Mouse (Mus musculus) MEL (cell line): Measurements from ENCODE around the gene Ak7. TPM values are rescaled to one million over a fixed set of nuclear protein-coding genes. Genes with fewer than 3 reads are reported as not detected.

Experiments used
- DNase-seq: peaks from one replicate; pipeline ENCODE4 v3.0.0; 2011; ENCODE audit warnings: low read depth, low spot score
- H3K27ac ChIP-seq: 2 replicates; pipeline ENCODE4 v1.5.1; 2012; ENCODE audit warnings: low read depth, mild to moderate bottlenecking, control low read depth, low read length, moderate library complexity; ENCODE audit not compliant: control insufficient read depth
- H3K27me3 ChIP-seq, 2 experiments: fragments of 150-350 bp in 1 of 2; sonication (generic) in 1 of 2; 2 replicates each; pipeline ENCODE4 v1.6.1; 2012; ENCODE audit warnings: low read length in 2 of 2, mild to moderate bottlenecking in 2 of 2, improper control_type of control experiment in 1 of 2, moderate library complexity in 1 of 2; ENCODE audit not compliant: insufficient read depth in 2 of 2, control insufficient read depth in 1 of 2
- H3K36me3 ChIP-seq, 2 experiments: 2 replicates each; pipeline ENCODE4 v1.6.1; 2012 to 2014; ENCODE audit warnings: low read length in 2 of 2, improper control_type of control experiment in 1 of 2, inconsistent platforms in 1 of 2, mild to moderate bottlenecking in 1 of 2; ENCODE audit not compliant: insufficient read depth in 2 of 2, control insufficient read depth in 1 of 2
- H3K4me1 ChIP-seq, 2 experiments: fragments of 150-350 bp in 1 of 2; sonication (generic) in 1 of 2; 2 replicates each; pipeline ENCODE4 v1.6.1; 2012; ENCODE audit warnings: low read length in 2 of 2, improper control_type of control experiment in 1 of 2, mild to moderate bottlenecking in 1 of 2; ENCODE audit not compliant: insufficient read depth in 2 of 2, control insufficient read depth in 1 of 2
- H3K4me3 ChIP-seq, 2 experiments: fragments of 150-350 bp in 1 of 2; sonication (generic) in 1 of 2; 2 replicates each; pipeline ENCODE4 v1.5.1; 2012; ENCODE audit warnings: low read depth in 2 of 2, low read length in 2 of 2, mild to moderate bottlenecking in 2 of 2, moderate library complexity in 2 of 2, control low read depth in 1 of 2, improper control_type of control experiment in 1 of 2; ENCODE audit not compliant: control insufficient read depth in 1 of 2, insufficient read depth in 1 of 2
- H3K79me2 ChIP-seq: 2 replicates; pipeline ENCODE4 v1.6.1; 2012; ENCODE audit warnings: mild to moderate bottlenecking, low read length, moderate library complexity; ENCODE audit not compliant: control insufficient read depth, poor library complexity, insufficient read depth
- H3K9ac ChIP-seq: 2 replicates; pipeline ENCODE4 v1.6.1; 2012; ENCODE audit warnings: low read depth, mild to moderate bottlenecking, control low read depth, low read length, moderate library complexity; ENCODE audit not compliant: control insufficient read depth, poor library complexity, severe bottlenecking
- H3K9me3 ChIP-seq: fragments of 150-350 bp; sonication (generic); replicated peaks from 2 replicates; pipeline ENCODE4 v1.6.1; 2012; ENCODE audit warnings: mild to moderate bottlenecking, low read length, improper control_type of control experiment, moderate library complexity; ENCODE audit not compliant: insufficient read depth
- BHLHE40 ChIP-seq: IDR thresholded peaks from 2 replicates; pipeline ENCODE4 v1.6.1; 2012; ENCODE audit warnings: low read depth, mild to moderate bottlenecking, inconsistent platforms, low read length, improper control_type of control experiment, borderline replicate concordance
- CHD1 ChIP-seq: IDR thresholded peaks from 2 replicates; pipeline ENCODE4 v1.6.1; 2012; ENCODE audit warnings: low read depth, mild to moderate bottlenecking, inconsistent platforms, low read length, improper control_type of control experiment
- CTCF ChIP-seq, 3 experiments: IDR thresholded peaks in 2 of 3; conservative IDR thresholded peaks in 1 of 3; 2 replicates each; pipeline ENCODE4 v1.5.1; 2011 to 2012; ENCODE audit warnings: low read length in 3 of 3, low read depth in 2 of 3, mild to moderate bottlenecking in 2 of 3, improper control_type of control experiment in 1 of 3, inconsistent platforms in 1 of 3, mixed read lengths in 1 of 3, moderate library complexity in 1 of 3; ENCODE audit not compliant: control insufficient read depth in 1 of 3, insufficient read depth in 1 of 3, poor library complexity in 1 of 3, severe bottlenecking in 1 of 3
- E2F4 ChIP-seq: IDR thresholded peaks from 2 replicates; pipeline ENCODE4 v1.6.1; 2011; ENCODE audit warnings: low read depth, low read length, improper control_type of control experiment, borderline replicate concordance
- ELF1 ChIP-seq: IDR thresholded peaks from 2 replicates; pipeline ENCODE4 v1.6.1; 2014; ENCODE audit warnings: low read depth, mild to moderate bottlenecking, inconsistent platforms, low read length, improper control_type of control experiment, moderate library complexity
- GABPA ChIP-seq: IDR thresholded peaks from 2 replicates; pipeline ENCODE4 v1.6.1; 2012; ENCODE audit warnings: low read depth, mild to moderate bottlenecking, inconsistent platforms, low read length, improper control_type of control experiment, moderate library complexity
- GATA1 ChIP-seq: IDR thresholded peaks from 2 replicates; pipeline ENCODE4 v1.6.1; 2011; ENCODE audit warnings: low read depth, low read length, improper control_type of control experiment
- HCFC1 ChIP-seq: IDR thresholded peaks from 2 replicates; pipeline ENCODE4 v1.6.1; 2012; ENCODE audit warnings: low read depth, mild to moderate bottlenecking, inconsistent platforms, low read length, improper control_type of control experiment, moderate library complexity
- MAFK ChIP-seq: IDR thresholded peaks from 2 replicates; pipeline ENCODE4 v1.6.1; 2011; ENCODE audit warnings: low read depth, mild to moderate bottlenecking, low read length, improper control_type of control experiment, borderline replicate concordance
- MAX ChIP-seq: IDR thresholded peaks from 2 replicates; pipeline ENCODE4 v1.6.1; 2011; ENCODE audit warnings: low read length, improper control_type of control experiment
- MEF2A ChIP-seq: IDR thresholded peaks from 2 replicates; pipeline ENCODE4 v1.6.1; 2014; ENCODE audit warnings: low read depth, mild to moderate bottlenecking, inconsistent platforms, low read length, improper control_type of control experiment; ENCODE audit not compliant: poor library complexity, insufficient replicate concordance, severe bottlenecking; ENCODE audit errors: extremely low read depth
- MXI1 ChIP-seq: IDR thresholded peaks from 2 replicates; pipeline ENCODE4 v1.6.1; 2011; ENCODE audit warnings: mild to moderate bottlenecking, low read depth, low read length, improper control_type of control experiment
- MYB ChIP-seq: IDR thresholded peaks from 2 replicates; pipeline ENCODE4 v1.6.1; 2011; ENCODE audit warnings: mild to moderate bottlenecking, low read depth, low read length, improper control_type of control experiment
- MYC ChIP-seq: IDR thresholded peaks from 2 replicates; pipeline ENCODE4 v1.6.1; 2011; ENCODE audit warnings: low read depth, mild to moderate bottlenecking, low read length, improper control_type of control experiment, moderate library complexity
- NELFE ChIP-seq: IDR thresholded peaks from 2 replicates; pipeline ENCODE4 v1.6.1; 2011; ENCODE audit warnings: low read depth, low read length, improper control_type of control experiment
- POLR2AphosphoS5 ChIP-seq: IDR thresholded peaks from 2 replicates; pipeline ENCODE4 v1.6.1; 2012; ENCODE audit warnings: low read depth, borderline replicate concordance, mild to moderate bottlenecking, inconsistent platforms, low read length, moderate library complexity, mixed read lengths
- RAD21 ChIP-seq: IDR thresholded peaks from 2 replicates; pipeline ENCODE4 v1.6.1; 2011; ENCODE audit warnings: mild to moderate bottlenecking, low read depth, low read length, improper control_type of control experiment
- RCOR1 ChIP-seq: IDR thresholded peaks from 2 replicates; pipeline ENCODE4 v1.6.1; 2012; ENCODE audit warnings: low read depth, mild to moderate bottlenecking, inconsistent platforms, low read length, improper control_type of control experiment
- SIN3A ChIP-seq: IDR thresholded peaks from 2 replicates; pipeline ENCODE4 v1.6.1; 2012; ENCODE audit warnings: low read length, improper control_type of control experiment, inconsistent platforms
- SMC3 ChIP-seq: IDR thresholded peaks from 2 replicates; pipeline ENCODE4 v1.6.1; 2011; ENCODE audit warnings: low read depth, low read length, improper control_type of control experiment
- TBP ChIP-seq: IDR thresholded peaks from 2 replicates; pipeline ENCODE4 v1.8.0; 2011; ENCODE audit warnings: low read depth, low read length, improper control_type of control experiment
- TCF12 ChIP-seq: IDR thresholded peaks from 2 replicates; pipeline ENCODE4 v1.6.1; 2014; ENCODE audit warnings: low read depth, mild to moderate bottlenecking, inconsistent platforms, low read length, improper control_type of control experiment, moderate library complexity
- USF1 ChIP-seq: IDR thresholded peaks from 2 replicates; pipeline ENCODE4 v1.6.1; 2014; ENCODE audit warnings: low read depth, mild to moderate bottlenecking, inconsistent platforms, low read length, improper control_type of control experiment, moderate library complexity
- USF2 ChIP-seq, 2 experiments: IDR thresholded peaks; 2 replicates each; pipeline ENCODE4 v1.6.1; 2011 to 2012; ENCODE audit warnings: improper control_type of control experiment in 2 of 2, low read length in 2 of 2, borderline replicate concordance in 1 of 2, inconsistent platforms in 1 of 2, low read depth in 1 of 2, mild to moderate bottlenecking in 1 of 2; ENCODE audit not compliant: insufficient read depth in 1 of 2
- ZC3H11A ChIP-seq: IDR thresholded peaks from 2 replicates; pipeline ENCODE4 v1.6.1; 2012; ENCODE audit warnings: low read depth, mild to moderate bottlenecking, inconsistent platforms, low read length, improper control_type of control experiment
- ZKSCAN1 ChIP-seq: IDR thresholded peaks from 2 replicates; pipeline ENCODE4 v1.6.1; 2012; ENCODE audit warnings: low read depth, mild to moderate bottlenecking, inconsistent platforms, low read length, improper control_type of control experiment, moderate library complexity
- ZMIZ1 ChIP-seq: IDR thresholded peaks from 2 replicates; pipeline ENCODE4 v1.6.1; 2012; ENCODE audit warnings: low read depth, mild to moderate bottlenecking, inconsistent platforms, low read length, improper control_type of control experiment, moderate library complexity
- ZNF384 ChIP-seq: IDR thresholded peaks from 2 replicates; pipeline ENCODE4 v1.6.1; 2012; ENCODE audit warnings: low read depth, mild to moderate bottlenecking, inconsistent platforms, low read length, improper control_type of control experiment
- polyA plus RNA-seq, 2 experiments: library from polyadenylated mRNA; stranded (reverse) in 1 of 2; unstranded in 1 of 2; fragments of >175 nt in 1 of 2; fragments of >200 nt in 1 of 2; gene quantifications; 2 replicates each; pipeline versions ENCODE4 v1.2.1 to v1.2.4; 2012; ENCODE audit warnings: low replicate concordance in 2 of 2, low read depth in 1 of 2; ENCODE audit not compliant: insufficient read length in 2 of 2, insufficient read depth in 1 of 2, missing spikeins in 1 of 2
- total RNA-seq: library from RNA; depleted of rRNA; stranded (reverse); fragments of 300-350 nt; gene quantifications from 2 replicates; pipeline ENCODE4 v1.2.3, GENCODE M21; 2012

The Ak7 gene
- total and polyA plus RNA-seq, 3 experiments: 0.31 to 0.36 TPM; not detected in 1

- Histone ChIP-seq H3K36me3 (no peaks in the 10 kb centered on the region), H3K4me1 (no peaks in the 10 kb centered on the region), H3K79me2 (no peaks in the 10 kb centered on the region), H3K27ac (no peak overlapping the region), H3K27me3 (no peaks in the 10 kb centered on the region), H3K4me3 (no peak overlapping the region), H3K9ac (no peak overlapping the region), H3K9me3 (no peaks in the 10 kb centered on the region)
- DNase-seq: no peak
- TF ChIP-seq ZNF384 (peak; percentile 70), USF1 (peak; percentile 66), CTCF (IDR thresholded peaks at IDR 0.05 in 2 of 3, conservative IDR thresholded peaks at IDR 0.05 in 1 of 3; ENCODE audit: control insufficient read depth in 1 of 3, insufficient read depth in 1 of 3, low read depth in 2 of 3, low read length in 3 of 3, poor library complexity in 1 of 3, severe bottlenecking in 1 of 3) (no peak)
These were observed 8.5 kb upstream of the Ak7 start for GRCm38 (mm10) chr12:105697104-105697780.

GRCm38 (mm10) chr12:105700433-105700832 is 5.3 kb upstream of the Ak7 start:
- no peaks in the 10 kb centered on the region for H3K79me2 ChIP-seq
- H3K27me3 ChIP-seq: no peaks in the 10 kb centered on the region

GRCm38 (mm10) chr12:105718616-105719015 is 12.8 kb downstream of the Ak7 start:
- DNase-seq: peak; percentile 92
- TF ChIP-seq TCF12 (peak; percentile 49; the same call in 1 of the 2 replicates), CHD1 (no peak), MAX (peak; percentile 23; the same call in 1 of the 2 replicates), MAFK (no peak), RCOR1 (no peak), ZNF384 (no peak), MEF2A (no peak), GATA1 (no peak), SMC3 (0 out of 2 replicates have a peak, but pooled peaks have one; percentile 8), TBP (peak; percentile 56; the same call in 1 of the 2 replicates), ZKSCAN1 (no peak), SIN3A (no peak; the same call in 1 of the 2 replicates), RAD21 (no peak), ZMIZ1 (no peak), ZC3H11A (no peak)

More at GRCm38 (mm10) chr12:105700433-105700832, 5.3 kb upstream of the Ak7 start:
- H3K4me1 ChIP-seq: peaks cover 0 to 3% of the 10 kb centered on the region in 2 experiments; a peak in 2 of 4 replicates
- H3K4me3 ChIP-seq: no peak overlapping the region
- H3K9ac ChIP-seq: no peak overlapping the region
- H3K27ac ChIP-seq: no peak overlapping the region
- no peaks in the 10 kb centered on the region for H3K9me3 ChIP-seq
- no peak for DNase-seq
- TF ChIP-seq E2F4: no peak
- TF ChIP-seq NELFE: no peak
- TF ChIP-seq HCFC1: no peak
- TF ChIP-seq TCF12: no peak
- no peak for TF ChIP-seq ZC3H11A
- no peak for TF ChIP-seq USF1
- no peak for TF ChIP-seq TBP
- TF ChIP-seq ELF1: no peak
- no peak for TF ChIP-seq POLR2AphosphoS5
- TF ChIP-seq CTCF (IDR thresholded peaks at IDR 0.05 in 2 of 3, conservative IDR thresholded peaks at IDR 0.05 in 1 of 3; ENCODE audit: control insufficient read depth in 1 of 3, insufficient read depth in 1 of 3, low read depth in 2 of 3, low read length in 3 of 3, poor library complexity in 1 of 3, severe bottlenecking in 1 of 3): no peak
- TF ChIP-seq MEF2A: no peak
- TF ChIP-seq MXI1: no peak
- TF ChIP-seq BHLHE40: no peak
- no peak for TF ChIP-seq CHD1
- no peak for TF ChIP-seq GABPA
- TF ChIP-seq MYB: no peak
- TF ChIP-seq USF2 (IDR thresholded peaks at IDR 0.05; ENCODE audit: borderline replicate concordance in 1 of 2, insufficient read depth in 1 of 2, low read depth in 1 of 2, low read length in 2 of 2): no peak
- no peak for TF ChIP-seq MYC
- TF ChIP-seq SMC3: no peak
- no peak for TF ChIP-seq ZNF384
- peaks cover 0 to 2% of the 10 kb centered on the region in 2 experiments; a peak in 1 of 4 replicates for H3K36me3 ChIP-seq

More at GRCm38 (mm10) chr12:105718616-105719015, 12.8 kb downstream of the Ak7 start:
- Histone ChIP-seq H3K27me3 (no peaks in the 10 kb centered on the region), H3K79me2 (no peaks in the 10 kb centered on the region), H3K9me3 (no peaks in the 10 kb centered on the region), H3K36me3 (peaks cover 0 to 8% of the 10 kb centered on the region in 2 experiments; a peak in 2 of 4 replicates), H3K9ac (peak overlapping the region; percentile 54), H3K27ac (peak overlapping the region; percentile 40), H3K4me1 (peaks cover 2 to 19% of the 10 kb centered on the region in 2 experiments), H3K4me3 (peak overlapping the region; percentile 47 to 69)
